Comparison of ENCODE assay signal across 9 mouse cellular contexts in genomic region chr16:91716927-91717349, GRCm38 (mm10). TPM values are rescaled to one million over a fixed set of nuclear protein-coding genes. Genes with fewer than 3 reads are reported as not detected.
DNase-seq lines count a peak whose midpoint lies in the region; ATAC-seq and TF ChIP-seq lines count a peak whose summit lies in the region.
"Had no signal": no experiment of that assay in that cellular context is flagged by ENCODE, and none has a peak within 500 bp of the region (broad histone marks: within the 10 kb centered on the region; RNA-seq: fewer than 3 reads in every experiment).

No protein-coding gene starts in this region.

- no peak overlapping the region for H3K9ac ChIP-seq in midbrain, embryonic 11.5 days (ENCODE audit: low read length)
- H3K9ac ChIP-seq in midbrain, embryonic 14.5 days (replicated peaks; ENCODE audit: low read length), result no peak overlapping the region
- no peak overlapping the region for H3K9ac ChIP-seq in heart, embryonic 14.5 days (ENCODE audit: low read length)
- peak overlapping the region; percentile 34; the same call in 1 of the 2 replicates for H3K9ac ChIP-seq in liver, embryonic 15.5 days
- H3K9ac ChIP-seq in stomach, postnatal 0 days (ENCODE audit: low read length), result no peak overlapping the region
- H3K9ac ChIP-seq: limb, embryonic 12.5 days had no signal

- H3K36me3 ChIP-seq in midbrain, embryonic 11.5 days (ENCODE audit: control insufficient read depth, insufficient read depth, low read length), result peaks cover 2% of the 10 kb centered on the region
- H3K36me3 ChIP-seq in midbrain, embryonic 14.5 days (ENCODE audit: control insufficient read depth, insufficient read depth, low read length), result peaks cover 53% of the 10 kb centered on the region
- peaks cover 58% of the 10 kb centered on the region for H3K36me3 ChIP-seq in heart, embryonic 14.5 days (ENCODE audit: control insufficient read depth, insufficient read depth, low read length)
- H3K36me3 ChIP-seq in liver, embryonic 15.5 days (replicated peaks), result peaks cover 64% of the 10 kb centered on the region
- peaks cover 5% of the 10 kb centered on the region for H3K36me3 ChIP-seq in stomach, postnatal 0 days (ENCODE audit: control insufficient read depth, insufficient read depth, low read length)

- no peak for DNase-seq in midbrain, embryonic 11.5 days (ENCODE audit: low spot score, missing footprints)
- no peak for DNase-seq in midbrain, embryonic 14.5 days
- peak; percentile 34 for DNase-seq in stomach, postnatal 0 days (ENCODE audit: low spot score)
- no peak for DNase-seq in urinary bladder, postnatal 25 days (ENCODE audit: low spot score)
- DNase-seq in adrenal gland, adult 18-20 months (ENCODE audit: low spot score in 2 of 2), result no peak
- no peak for DNase-seq in thymus, postnatal 36 days

- 0 out of 2 replicates have a peak, but pooled peaks have one; percentile 12 for TF ChIP-seq CTCF in stomach, postnatal 0 days (IDR thresholded peaks at IDR 0.05; ENCODE audit: low read depth)

- no peak overlapping the region for H3K4me3 ChIP-seq in midbrain, embryonic 11.5 days (ENCODE audit: low read depth, low read length)
- H3K4me3 ChIP-seq in midbrain, embryonic 14.5 days (replicated peaks; ENCODE audit: low read depth, low read length), result no peak overlapping the region
- no peak overlapping the region for H3K4me3 ChIP-seq in heart, embryonic 14.5 days (ENCODE audit: control insufficient read depth in 1 of 2, insufficient read depth in 1 of 2, low read depth in 1 of 2, low read length in 2 of 2)
- no peak overlapping the region for H3K4me3 ChIP-seq in liver, embryonic 15.5 days (replicated peaks)
- no peak overlapping the region for H3K4me3 ChIP-seq in stomach, postnatal 0 days (ENCODE audit: low read depth, low read length)
- H3K4me3 ChIP-seq: limb, embryonic 12.5 days had no signal

- WGBS in midbrain, embryonic 11.5 days, result 88% methylated on average over 11 of the region's 11 CpGs
- 79% methylated on average over 11 of the region's 11 CpGs for WGBS in midbrain, embryonic 14.5 days
- WGBS in heart, embryonic 14.5 days, result 51% methylated on average over 11 of the region's 11 CpGs
- 22% methylated on average over 11 of the region's 11 CpGs for WGBS in liver, embryonic 15.5 days (ENCODE audit: insufficient replicate concordance)
- 68% methylated on average over 11 of the region's 11 CpGs for WGBS in stomach, postnatal 0 days

- ATAC-seq in midbrain, embryonic 11.5 days (ENCODE audit: low FRiP score), result 0 out of 2 replicates have a peak, but pooled peaks have one; percentile 35
- ATAC-seq in midbrain, embryonic 14.5 days (ENCODE audit: low FRiP score, low TSS enrichment), result no peak
- ATAC-seq in heart, embryonic 14.5 days (ENCODE audit: insufficient number of reproducible peaks, insufficient read depth, low FRiP score, low read depth), result peak; percentile 68; the same call in 1 of the 2 replicates
- ATAC-seq in liver, embryonic 15.5 days (ENCODE audit: insufficient read depth), result peak; percentile 99
- ATAC-seq in stomach, postnatal 0 days (ENCODE audit: low FRiP score, low TSS enrichment), result peak; percentile 64; the same call in 1 of the 2 replicates

- no peaks in the 10 kb centered on the region for H3K27me3 ChIP-seq in midbrain, embryonic 11.5 days (ENCODE audit: control insufficient read depth, insufficient read depth, low read length)
- H3K27me3 ChIP-seq in midbrain, embryonic 14.5 days (ENCODE audit: control insufficient read depth, insufficient read depth, low read length), result no peaks in the 10 kb centered on the region
- no peaks in the 10 kb centered on the region for H3K27me3 ChIP-seq in heart, embryonic 14.5 days (ENCODE audit: control insufficient read depth, insufficient read depth, low read length)
- H3K27me3 ChIP-seq in liver, embryonic 15.5 days, result no peaks in the 10 kb centered on the region
- H3K27me3 ChIP-seq in stomach, postnatal 0 days (ENCODE audit: control insufficient read depth, insufficient read depth, low read length), result no peaks in the 10 kb centered on the region
- H3K27me3 ChIP-seq: limb, embryonic 12.5 days had no signal

- no peak for TF ChIP-seq EP300 in stomach, postnatal 0 days (optimal IDR thresholded peaks at IDR 0.05)

- H3K4me2 ChIP-seq in midbrain, embryonic 11.5 days, result no peak overlapping the region
- H3K4me2 ChIP-seq in midbrain, embryonic 14.5 days (ENCODE audit: low read length), result no peak overlapping the region
- H3K4me2 ChIP-seq in heart, embryonic 14.5 days (ENCODE audit: low read length), result no peak overlapping the region
- peak overlapping the region; percentile 57 for H3K4me2 ChIP-seq in liver, embryonic 15.5 days
- H3K4me2 ChIP-seq in stomach, postnatal 0 days (replicated peaks; ENCODE audit: low read depth), result no peak overlapping the region
- H3K4me2 ChIP-seq: limb, embryonic 12.5 days had no signal

- no peaks in the 10 kb centered on the region for H3K4me1 ChIP-seq in midbrain, embryonic 11.5 days (ENCODE audit: control insufficient read depth, insufficient read depth, low read length)
- H3K4me1 ChIP-seq in midbrain, embryonic 14.5 days (ENCODE audit: control insufficient read depth, insufficient read depth, low read length), result no peaks in the 10 kb centered on the region
- no peaks in the 10 kb centered on the region; a peak in 1 of 4 replicates for H3K4me1 ChIP-seq in heart, embryonic 14.5 days (ENCODE audit: control insufficient read depth in 2 of 2, insufficient read depth in 2 of 2, low read length in 2 of 2)
- peaks cover 28% of the 10 kb centered on the region for H3K4me1 ChIP-seq in liver, embryonic 15.5 days (replicated peaks)
- no peaks in the 10 kb centered on the region for H3K4me1 ChIP-seq in stomach, postnatal 0 days (replicated peaks; ENCODE audit: control insufficient read depth, insufficient read depth)
- H3K4me1 ChIP-seq: limb, embryonic 12.5 days had no signal

- H3K27ac ChIP-seq in midbrain, embryonic 11.5 days (ENCODE audit: low read depth, low read length), result no peak overlapping the region
- H3K27ac ChIP-seq in midbrain, embryonic 14.5 days (replicated peaks; ENCODE audit: low read depth, low read length), result no peak overlapping the region
- H3K27ac ChIP-seq in heart, embryonic 14.5 days (replicated peaks in 1 of 2; ENCODE audit: control insufficient read depth in 1 of 2, insufficient read depth in 1 of 2, low read depth in 2 of 2, low read length in 2 of 2), result no peak overlapping the region
- peak overlapping the region; percentile 97 for H3K27ac ChIP-seq in liver, embryonic 15.5 days (replicated peaks)
- H3K27ac ChIP-seq in stomach, postnatal 0 days (replicated peaks), result no peak overlapping the region
- H3K27ac ChIP-seq: limb, embryonic 12.5 days had no signal

- H3K9me3 ChIP-seq in midbrain, embryonic 11.5 days (ENCODE audit: control insufficient read depth, low read length), result no peaks in the 10 kb centered on the region
- H3K9me3 ChIP-seq in midbrain, embryonic 14.5 days (ENCODE audit: control insufficient read depth, low read length), result no peaks in the 10 kb centered on the region
- H3K9me3 ChIP-seq in heart, embryonic 14.5 days (ENCODE audit: control insufficient read depth, low read length), result no peaks in the 10 kb centered on the region
- H3K9me3 ChIP-seq in liver, embryonic 15.5 days (replicated peaks), result no peaks in the 10 kb centered on the region
- H3K9me3 ChIP-seq in stomach, postnatal 0 days (ENCODE audit: control insufficient read depth, low read length), result no peaks in the 10 kb centered on the region
- H3K9me3 ChIP-seq: limb, embryonic 12.5 days had no signal

RNA-seq across cellular contexts. Expression of gene Cryzl1, which starts 11.8 kb away (rescaled TPM):
- polyA plus RNA-seq in midbrain, embryonic 11.5 days (2014; fragmentation: Nextera tagmentation; extraction: Ambion mirVana), result 77.0 and 82.5 TPM in 2 replicates
- polyA plus RNA-seq in midbrain, embryonic 14.5 days (2014; fragmentation: Nextera tagmentation; extraction: Ambion mirVana), result 113 and 135 TPM in 2 replicates
- 54.9 and 60.3 TPM in 2 replicates for polyA plus RNA-seq in heart, embryonic 14.5 days (2014; fragmentation: Nextera tagmentation; extraction: Ambion mirVana)
- polyA plus RNA-seq in liver, embryonic 15.5 days (2015; fragmentation: Nextera tagmentation; extraction: Ambion mirVana), result 33.5 and 33.7 TPM in 2 replicates
- 45.2 and 45.3 TPM in 2 replicates for polyA plus RNA-seq in stomach, postnatal 0 days (2015; fragmentation: Nextera tagmentation; extraction: Ambion mirVana)
- 10 to 100 TPM; 45.9 TPM for total RNA-seq in adrenal gland, adult 18-20 months (2021)

RNA-seq across cellular contexts. Expression of gene Itsn1, which starts 12.1 kb away (rescaled TPM):
- polyA plus RNA-seq in midbrain, embryonic 11.5 days (2014; fragmentation: Nextera tagmentation; extraction: Ambion mirVana), result 54.8 and 57.6 TPM in 2 replicates
- 57.8 and 67.5 TPM in 2 replicates for polyA plus RNA-seq in midbrain, embryonic 14.5 days (2014; fragmentation: Nextera tagmentation; extraction: Ambion mirVana)
- polyA plus RNA-seq in heart, embryonic 14.5 days (2014; fragmentation: Nextera tagmentation; extraction: Ambion mirVana), result 20.7 and 21.2 TPM in 2 replicates
- 46.4 and 50.4 TPM in 2 replicates for polyA plus RNA-seq in liver, embryonic 15.5 days (2015; fragmentation: Nextera tagmentation; extraction: Ambion mirVana)
- 7.8 and 8.7 TPM in 2 replicates for polyA plus RNA-seq in stomach, postnatal 0 days (2015; fragmentation: Nextera tagmentation; extraction: Ambion mirVana)
- total RNA-seq in adrenal gland, adult 18-20 months (2021), result 10 to 100 TPM; 36.5 to 49.3 TPM

RNA-seq across cellular contexts. Expression of gene Donson, which starts 28.4 kb away (rescaled TPM):
- 38.0 and 39.2 TPM in 2 replicates for polyA plus RNA-seq in midbrain, embryonic 11.5 days (2014; fragmentation: Nextera tagmentation; extraction: Ambion mirVana)
- polyA plus RNA-seq in midbrain, embryonic 14.5 days (2014; fragmentation: Nextera tagmentation; extraction: Ambion mirVana), result 22.2 and 24.7 TPM in 2 replicates
- polyA plus RNA-seq in heart, embryonic 14.5 days (2014; fragmentation: Nextera tagmentation; extraction: Ambion mirVana), result 12.3 and 15.2 TPM in 2 replicates
- 32.8 and 34.7 TPM in 2 replicates for polyA plus RNA-seq in liver, embryonic 15.5 days (2015; fragmentation: Nextera tagmentation; extraction: Ambion mirVana)
- 5.4 TPM in 2 replicates for polyA plus RNA-seq in stomach, postnatal 0 days (2015; fragmentation: Nextera tagmentation; extraction: Ambion mirVana)
- total RNA-seq in adrenal gland, adult 18-20 months (2021), result 1 to 10 TPM; 7.5 to 7.8 TPM
